Mouse (Mus musculus) layer of hippocampus, postnatal 36 days (tissue): ENCODE measurements around the gene LTO1. TPM values are rescaled to one million over a fixed set of nuclear protein-coding genes. Genes with fewer than 3 reads are reported as not detected.
"Not testable (repeated sequence)": the region's sequence is repeated elsewhere in the genome, so short reads cannot be mapped to it uniquely, and the experiment has no call there.

ENCODE experiments used
- DNase-seq, 2 experiments: peaks; one replicate each; pipeline ENCODE4 v3.0.0; 2022
- total RNA-seq, 2 experiments: library from RNA; stranded (reverse); gene quantifications; 2 replicates each; pipeline ENCODE4 v1.2.3; 2021

LTO1 gene
- total RNA-seq: 10 to 100 TPM; 26.2 TPM

- peak; percentile 89 to 90 for DNase-seq
Observed at GRCm38 (mm10) chr7:144914948-144915750, at the start of gene LTO1. TSS of gene LTO1 (plus strand) at chr7:144915100.

GRCm38 (mm10) chr7:144867161-144867560, 47.7 kb upstream of the LTO1 start:
- no peak for DNase-seq

- no peak for DNase-seq
Observed at GRCm38 (mm10) chr7:144867602-144868001, 47.3 kb upstream of the LTO1 start.

GRCm38 (mm10) chr7:144872420-144872819, 42.5 kb upstream of the LTO1 start:
- DNase-seq: no peak

GRCm38 (mm10) chr7:144873160-144873559, 41.7 kb upstream of the LTO1 start:
- DNase-seq: no peak

GRCm38 (mm10) chr7:144874226-144874625, 40.7 kb upstream of the LTO1 start:
- no peak for DNase-seq

- no peak for DNase-seq
Observed at GRCm38 (mm10) chr7:144878401-144878800, 36.5 kb upstream of the LTO1 start.

- no peak for DNase-seq
Observed at GRCm38 (mm10) chr7:144883106-144883505, 31.8 kb upstream of the LTO1 start.

- DNase-seq: no peak
Observed at GRCm38 (mm10) chr7:144887672-144888071, 27.2 kb upstream of the LTO1 start.

GRCm38 (mm10) chr7:144888564-144889299, 26.2 kb upstream of the LTO1 start:
- DNase-seq: no peak

GRCm38 (mm10) chr7:144890661-144891060, 24.2 kb upstream of the LTO1 start:
- not testable (repeated sequence) for DNase-seq

GRCm38 (mm10) chr7:144891863-144892262, 23.0 kb upstream of the LTO1 start:
- no peak for DNase-seq

GRCm38 (mm10) chr7:144892322-144892721, 22.6 kb upstream of the LTO1 start:
- no peak for DNase-seq

- no peak for DNase-seq
Observed at GRCm38 (mm10) chr7:144894191-144894590, 20.7 kb upstream of the LTO1 start.

GRCm38 (mm10) chr7:144894706-144895105, 20.2 kb upstream of the LTO1 start:
- no peak for DNase-seq

GRCm38 (mm10) chr7:144895305-144896111, 19.4 kb upstream of the LTO1 start:
- peak; percentile 65 to 70 for DNase-seq

GRCm38 (mm10) chr7:144896294-144897218, 18.3 kb upstream of the LTO1 start, which contains the start of gene Fgf15:
TSS of gene Fgf15 (plus strand) at chr7:144896531.
- no peak for DNase-seq

GRCm38 (mm10) chr7:144898506-144898905, 16.4 kb upstream of the LTO1 start:
- DNase-seq: no peak

- DNase-seq: not testable (repeated sequence)
Observed at GRCm38 (mm10) chr7:144905514-144905913, 9.4 kb upstream of the LTO1 start.

GRCm38 (mm10) chr7:144906708-144907397, 8.0 kb upstream of the LTO1 start:
- DNase-seq: no peak

GRCm38 (mm10) chr7:144907793-144908192, 7.1 kb upstream of the LTO1 start:
- no peak for DNase-seq
